Mouse (Mus musculus): ENCODE data around the gene Pex5.
"Not testable (repeated sequence)": the region's sequence is repeated elsewhere in the genome, so short reads cannot be mapped to it uniquely, and the experiment has no call there.

Gene Pex5

GRCm38 (mm10) chr6:124426604-124427003 lies 11.7 kb upstream of the Pex5 start:
- no peak for DNase-seq (ENCODE audit: low read depth)

GRCm38 (mm10) chr6:124425523-124425922 lies 10.7 kb upstream of the Pex5 start:
- no peak for DNase-seq (ENCODE audit: low read depth)

GRCm38 (mm10) chr6:124425042-124425441 lies 10.2 kb upstream of the Pex5 start:
- not testable (repeated sequence) for DNase-seq (ENCODE audit: low read depth)

- DNase-seq (ENCODE audit: low read depth), result no peak
Observed at GRCm38 (mm10) chr6:124424068-124424498, 9.2 kb upstream of the Pex5 start.

GRCm38 (mm10) chr6:124418686-124419085 lies 3.8 kb upstream of the Pex5 start:
- no peak for DNase-seq (ENCODE audit: low read depth)

GRCm38 (mm10) chr6:124415347-124416088 lies 651 bp upstream of the Pex5 start:
- peak; percentile 85 for DNase-seq (ENCODE audit: low read depth)

GRCm38 (mm10) chr6:124414150-124414926 lies 529 bp downstream of the Pex5 start:
- peak; percentile 71 for DNase-seq (ENCODE audit: low read depth)

GRCm38 (mm10) chr6:124413770-124414149 lies 1.1 kb downstream of the Pex5 start:
- no peak for DNase-seq (ENCODE audit: low read depth)

- no peak for DNase-seq (ENCODE audit: low read depth)
Observed at GRCm38 (mm10) chr6:124408355-124408754, 6.5 kb downstream of the Pex5 start.

- no peak for DNase-seq (ENCODE audit: low read depth)
Observed at GRCm38 (mm10) chr6:124407180-124407579, 7.7 kb downstream of the Pex5 start.

GRCm38 (mm10) chr6:124406326-124406725 lies 8.5 kb downstream of the Pex5 start:
- no peak for DNase-seq (ENCODE audit: low read depth)

GRCm38 (mm10) chr6:124399738-124400137 lies 15.1 kb downstream of the Pex5 start:
- DNase-seq (ENCODE audit: low read depth), result no peak

GRCm38 (mm10) chr6:124394991-124395390 lies 19.9 kb downstream of the Pex5 start:
- DNase-seq (ENCODE audit: low read depth), result not testable (repeated sequence)

- peak; percentile 71 for DNase-seq (ENCODE audit: low read depth)
Observed at GRCm38 (mm10) chr6:124380142-124380541, 34.7 kb downstream of the Pex5 start.

GRCm38 (mm10) chr6:124379331-124379730 lies 35.5 kb downstream of the Pex5 start:
- DNase-seq (ENCODE audit: low read depth), result peak; percentile 75

GRCm38 (mm10) chr6:124377494-124378255 lies 37.2 kb downstream of the Pex5 start:
- peak; percentile 46 for DNase-seq (ENCODE audit: low read depth)

- peak; percentile 56 for DNase-seq (ENCODE audit: low read depth)
Observed at GRCm38 (mm10) chr6:124376311-124376710, 38.6 kb downstream of the Pex5 start.

GRCm38 (mm10) chr6:124375435-124375884 lies 39.4 kb downstream of the Pex5 start:
- DNase-seq (ENCODE audit: low read depth), result peak; percentile 91

GRCm38 (mm10) chr6:124374683-124375082 lies 40.2 kb downstream of the Pex5 start:
- peak; percentile 31 for DNase-seq (ENCODE audit: low read depth)

GRCm38 (mm10) chr6:124373584-124374206 lies 41.2 kb downstream of the Pex5 start:
- DNase-seq (ENCODE audit: low read depth), result no peak

GRCm38 (mm10) chr6:124364328-124364727 lies 50.5 kb downstream of the Pex5 start:
- no peak for DNase-seq (ENCODE audit: low read depth)

GRCm38 (mm10) chr6:124360549-124360948 lies 54.3 kb downstream of the Pex5 start:
- DNase-seq (ENCODE audit: low read depth), result peak; percentile 80
